Mouse (Mus musculus): ENCODE measurements at regions not wholly inside any gene's neighbourhood (a gene's known extent, or its start where the extent isn't known, plus 50 kb on each side); places are given as distances from the start of the nearest gene placed in this dataset.

DNA sequence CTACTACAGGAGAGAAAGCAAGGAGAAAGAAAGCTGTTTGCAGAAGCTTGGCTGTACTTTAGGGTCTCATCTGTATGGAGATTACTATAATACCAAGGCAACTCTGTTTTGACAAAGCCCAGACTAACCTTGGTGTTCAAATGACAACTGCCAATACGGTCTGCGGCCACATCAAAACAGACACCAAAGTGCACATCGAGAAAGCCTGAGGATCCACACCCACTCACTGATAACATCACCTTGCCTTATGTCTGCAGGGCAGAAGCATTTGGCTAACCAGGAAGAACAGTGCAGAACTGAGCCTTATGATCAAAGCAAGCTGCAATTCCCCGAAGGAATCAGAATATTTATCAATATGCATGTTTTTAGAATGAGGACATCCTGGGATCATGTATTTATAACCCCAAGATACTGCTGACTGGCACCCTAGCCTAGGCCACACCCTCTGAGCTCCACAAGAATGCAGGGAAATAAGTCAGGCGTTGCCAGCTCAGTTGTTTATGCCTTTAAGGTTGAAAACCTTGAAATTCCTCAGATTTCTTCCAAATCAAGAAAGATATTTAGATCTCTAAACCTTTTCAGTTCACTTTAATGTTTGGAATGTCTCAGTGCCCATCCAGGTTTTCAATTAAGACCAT lies 154.9 kb upstream of the Agr3 start:
- TF ChIP-seq CTCF (IDR thresholded peaks at IDR 0.05; ENCODE audit: low read depth) (no peak), EP300 (optimal IDR thresholded peaks at IDR 0.05) (no peak)

All from stomach, postnatal 0 days (tissue).